Mouse (Mus musculus) limb, embryonic 15.5 days (tissue): ENCODE data around the gene Eif2b3. TPM values are rescaled to one million over a fixed set of nuclear protein-coding genes. Genes with fewer than 3 reads are reported as not detected.
A peak's percentile ranks its signal among the peaks of the same experiment; 100 is the strongest.

Experiments used
- ATAC-seq: fragments of 200-750 bp; cut with Nextera tagmentation; 2 replicates; pipeline ENCODE4 v1.8.0; 2017; ENCODE audit warnings: low read depth, moderate TSS enrichment; ENCODE audit not compliant: insufficient number of reproducible peaks, low FRiP score, low TSS enrichment
- H3K27ac ChIP-seq: fragments of 300-500 bp; sonication (generic); 2 replicates; pipeline ENCODE4 v1.5.1; 2015; ENCODE audit warnings: moderate library complexity, mild to moderate bottlenecking, inconsistent platforms
- H3K27me3 ChIP-seq: fragments of 300-500 bp; sonication (generic); 2 replicates; pipeline ENCODE4 v1.6.1; 2015; ENCODE audit warnings: inconsistent platforms
- H3K36me3 ChIP-seq: fragments of 300-500 bp; sonication (generic); 2 replicates; pipeline ENCODE4 v1.6.1; 2015; ENCODE audit warnings: inconsistent platforms
- H3K4me1 ChIP-seq: fragments of 300-500 bp; sonication (generic); 2 replicates; pipeline ENCODE4 v1.6.1; 2015; ENCODE audit warnings: inconsistent platforms
- H3K4me2 ChIP-seq: fragments of 300-500 bp; sonication (generic); 2 replicates; pipeline ENCODE4 v1.6.1; 2015; ENCODE audit warnings: mild to moderate bottlenecking, inconsistent platforms
- H3K4me3 ChIP-seq: fragments of 300-500 bp; sonication (generic); 2 replicates; pipeline ENCODE4 v1.5.1; 2015; ENCODE audit warnings: mild to moderate bottlenecking, inconsistent platforms
- H3K9ac ChIP-seq: fragments of 300-500 bp; sonication (generic); 2 replicates; pipeline ENCODE4 v1.6.1; 2015; ENCODE audit warnings: inconsistent platforms
- H3K9me3 ChIP-seq: fragments of 300-500 bp; sonication (generic); 2 replicates; pipeline ENCODE4 v1.6.1; 2016; ENCODE audit warnings: inconsistent platforms
- WGBS: fragments of 180-500 bp; shearing (Covaris S2); methylation state at CpG from one replicate; pipeline ENCODE4 v1.1.7; 2015; 5-methylcytosine and 5-hydroxymethylcytosine counted together
- polyA plus RNA-seq: library from polyadenylated mRNA; unstranded; fragments of >200 nt; fragmentation: Nextera tagmentation; extraction: Ambion mirVana; gene quantifications from 2 replicates; pipeline ENCODE4 v1.2.1, GENCODE M21; 2015

Gene Eif2b3
- polyA plus RNA-seq, 1 experiment from 2014 or later, result 44.3 TPM

DNA sequence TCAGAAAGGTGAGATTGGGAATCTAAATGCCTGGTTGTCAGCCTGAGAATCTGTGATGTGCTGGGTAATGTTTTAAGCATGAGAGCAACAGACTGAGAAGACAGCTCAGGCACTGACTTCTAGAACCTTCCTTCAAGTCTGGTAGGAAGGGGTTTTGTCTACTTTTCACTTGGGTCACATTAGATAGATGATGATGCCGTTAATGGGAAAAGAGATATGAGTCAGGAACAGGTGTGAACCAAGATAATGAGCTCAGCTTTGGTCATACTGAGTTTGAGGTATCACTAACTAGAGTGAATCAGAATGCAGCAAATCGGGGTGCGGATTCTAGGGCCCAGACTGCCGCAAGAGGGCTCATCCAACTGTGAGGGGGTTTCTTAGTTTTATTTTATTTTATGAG lies 4.3 kb downstream of the Eif2b3 start:
- Histone ChIP-seq H3K27ac (no peak overlapping the region), H3K4me2 (no peak overlapping the region), H3K4me1 (peaks cover 10% of the 10 kb centered on the region), H3K36me3 (peaks cover 22% of the 10 kb centered on the region), H3K9me3 (no peaks in the 10 kb centered on the region), H3K27me3 (no peaks in the 10 kb centered on the region), H3K4me3 (no peak overlapping the region), H3K9ac (no peak overlapping the region)
- 93% methylated on average over 4 of the region's 4 CpGs for WGBS
- ATAC-seq, result no peak

GRCm38 (mm10) chr4:117031105-117031504 lies 11.9 kb downstream of the Eif2b3 start:
- no peaks in the 10 kb centered on the region for H3K27me3 ChIP-seq
- H3K4me2 ChIP-seq, result no peak overlapping the region
- H3K9me3 ChIP-seq, result no peaks in the 10 kb centered on the region
- no peak overlapping the region for H3K4me3 ChIP-seq
- ATAC-seq, result no peak
- no peak overlapping the region for H3K27ac ChIP-seq
- no peak overlapping the region for H3K9ac ChIP-seq
- H3K36me3 ChIP-seq, result peaks cover 19% of the 10 kb centered on the region
- WGBS, result 91% methylated on average over 1 of the region's 1 CpGs
- H3K4me1 ChIP-seq, result no peaks in the 10 kb centered on the region

- no peak overlapping the region for H3K4me2 ChIP-seq
- H3K27me3 ChIP-seq, result no peaks in the 10 kb centered on the region
- H3K9me3 ChIP-seq, result no peaks in the 10 kb centered on the region
- peaks cover 23% of the 10 kb centered on the region for H3K4me1 ChIP-seq
- peak overlapping the region; percentile 78 for H3K27ac ChIP-seq
- peak; percentile 62 for ATAC-seq
- peaks cover 5% of the 10 kb centered on the region; the same call in 1 of the 2 replicates for H3K36me3 ChIP-seq
- 19% methylated on average over 9 of the region's 9 CpGs for WGBS
- no peak overlapping the region for H3K4me3 ChIP-seq
- no peak overlapping the region for H3K9ac ChIP-seq
Measured at GRCm38 (mm10) chr4:117039925-117040687, 20.9 kb downstream of the Eif2b3 start.

DNA sequence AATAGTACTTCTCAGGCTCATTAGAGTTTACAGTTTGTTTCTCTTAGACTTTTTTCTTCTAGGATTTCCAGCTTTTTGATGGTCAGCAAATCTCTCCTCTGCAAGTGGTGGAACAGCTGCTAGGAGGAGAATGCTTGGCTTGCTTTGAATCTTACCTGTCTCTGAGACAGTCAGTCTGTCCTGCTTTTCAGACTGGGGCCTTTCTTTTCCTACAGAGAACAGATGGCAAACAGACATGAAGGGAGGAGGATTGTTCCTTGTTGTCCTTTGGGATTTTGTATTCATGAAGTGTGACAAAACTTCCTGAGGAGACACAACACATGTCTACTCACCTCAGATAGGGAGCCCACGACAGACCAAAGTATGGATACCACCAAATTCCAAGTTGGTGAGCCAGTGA lies 21.6 kb downstream of the Eif2b3 start:
- no peak overlapping the region for H3K4me2 ChIP-seq
- no peaks in the 10 kb centered on the region for H3K27me3 ChIP-seq
- no peak overlapping the region for H3K4me3 ChIP-seq
- H3K36me3 ChIP-seq, result peaks cover 5% of the 10 kb centered on the region; the same call in 1 of the 2 replicates
- 0 out of 2 replicates have a peak, but pooled peaks have one; percentile 7 for ATAC-seq
- no peak overlapping the region for H3K9ac ChIP-seq
- H3K9me3 ChIP-seq, result no peaks in the 10 kb centered on the region
- H3K27ac ChIP-seq, result peak overlapping the region; percentile 78
- WGBS, result 54% methylated on average over 1 of the region's 1 CpGs
- H3K4me1 ChIP-seq, result peaks cover 23% of the 10 kb centered on the region

DNA sequence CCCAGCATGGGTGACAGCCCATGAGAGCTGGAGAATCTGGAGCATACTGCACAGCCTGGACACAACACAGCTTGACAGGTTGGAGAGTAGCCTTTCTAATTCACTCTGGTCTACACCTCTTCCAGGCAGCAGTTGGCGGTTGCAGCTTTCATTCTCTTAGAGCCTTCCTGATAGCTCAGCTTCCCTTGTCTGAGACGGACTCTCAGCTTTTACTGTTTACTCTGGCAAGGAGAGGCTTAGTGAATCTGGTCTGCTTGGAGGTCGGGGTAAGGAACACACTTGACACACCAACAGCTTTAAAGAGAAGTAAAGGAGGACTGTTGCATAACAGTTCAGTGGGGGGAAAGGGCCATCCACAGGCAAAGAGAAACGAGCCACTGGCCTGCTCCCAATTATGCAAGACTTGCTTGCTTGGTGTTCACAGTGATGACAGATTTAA lies 22.1 kb downstream of the Eif2b3 start:
- peaks cover 5% of the 10 kb centered on the region; the same call in 1 of the 2 replicates for H3K36me3 ChIP-seq
- 45% methylated on average over 4 of the region's 4 CpGs for WGBS

DNA sequence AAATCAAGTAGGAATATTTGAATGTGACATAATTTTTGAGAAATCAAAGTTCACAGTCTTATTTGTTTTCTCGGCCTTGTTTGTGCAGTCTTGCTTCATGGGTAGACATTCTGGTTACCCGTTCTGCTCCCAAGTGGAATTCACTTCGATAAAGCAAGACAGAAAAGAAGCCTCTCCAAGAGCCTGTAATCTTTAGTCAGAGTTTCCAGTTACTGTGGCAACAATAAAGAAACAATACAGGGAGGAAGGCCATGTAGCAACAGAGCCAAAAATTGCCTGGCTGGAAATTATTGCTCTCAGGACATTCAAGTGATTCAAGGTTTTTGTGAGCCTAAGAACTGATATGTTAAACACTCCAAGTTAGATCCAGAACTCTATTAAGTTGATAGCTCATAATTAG lies 29.6 kb downstream of the Eif2b3 start:
- H3K4me1 ChIP-seq, result peaks cover under 1% of the 10 kb centered on the region; the same call in 1 of the 2 replicates
- H3K4me3 ChIP-seq, result no peak overlapping the region
- H3K4me2 ChIP-seq, result no peak overlapping the region
- H3K27me3 ChIP-seq, result no peaks in the 10 kb centered on the region
- 61% methylated on average over 3 of the region's 3 CpGs for WGBS
- H3K36me3 ChIP-seq, result peaks cover 19% of the 10 kb centered on the region
- ATAC-seq, result no peak; the same call in 1 of the 2 replicates
- peak overlapping the region; percentile 47 for H3K27ac ChIP-seq
- H3K9ac ChIP-seq, result no peak overlapping the region
- H3K9me3 ChIP-seq, result no peaks in the 10 kb centered on the region

More for the DNA sequence above, 22.1 kb downstream of the Eif2b3 start:
- Histone ChIP-seq H3K27ac (peak overlapping the region; percentile 78; the same call in 1 of the 2 replicates), H3K9ac (no peak overlapping the region), H3K27me3 (no peaks in the 10 kb centered on the region), H3K9me3 (no peaks in the 10 kb centered on the region), H3K4me3 (no peak overlapping the region), H3K4me2 (no peak overlapping the region), H3K4me1 (peaks cover 23% of the 10 kb centered on the region)
- ATAC-seq, result 0 out of 2 replicates have a peak, but pooled peaks have one; percentile 25

DNA sequence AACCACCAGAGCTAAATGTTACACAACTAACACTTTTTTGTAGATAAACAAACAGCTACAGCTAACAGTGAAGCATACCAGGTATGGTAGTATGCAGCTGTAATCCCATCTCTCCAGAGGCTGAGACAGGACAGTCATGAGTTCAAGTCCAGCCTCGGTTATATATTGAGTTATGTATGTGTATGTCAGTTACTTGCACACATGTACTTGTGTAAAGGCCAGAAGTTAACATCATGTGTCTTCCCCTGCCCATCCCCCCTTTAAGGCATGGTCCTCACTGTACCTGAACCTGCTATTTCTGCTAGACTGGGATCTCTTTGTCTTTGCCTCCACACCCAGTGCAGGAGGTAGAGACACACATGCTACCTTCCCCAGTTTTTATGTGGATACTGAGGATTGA lies 30.3 kb downstream of the Eif2b3 start:
- peaks cover 3% of the 10 kb centered on the region; the same call in 1 of the 2 replicates for H3K4me1 ChIP-seq
- no peak for ATAC-seq
- H3K9ac ChIP-seq, result no peak overlapping the region
- no peaks in the 10 kb centered on the region for H3K27me3 ChIP-seq
- WGBS, result 95% methylated on average over 1 of the region's 1 CpGs
- no peaks in the 10 kb centered on the region for H3K9me3 ChIP-seq
- H3K36me3 ChIP-seq, result peaks cover 17% of the 10 kb centered on the region
- H3K27ac ChIP-seq, result peak overlapping the region; percentile 47; the same call in 1 of the 2 replicates
- H3K4me3 ChIP-seq, result no peak overlapping the region
- H3K4me2 ChIP-seq, result no peak overlapping the region

GRCm38 (mm10) chr4:117052626-117053025 lies 33.4 kb downstream of the Eif2b3 start:
- Histone ChIP-seq H3K36me3 (peaks cover 14% of the 10 kb centered on the region), H3K4me2 (no peak overlapping the region), H3K4me3 (no peak overlapping the region), H3K9ac (no peak overlapping the region), H3K27ac (0 out of 2 replicates have a peak overlapping the region, but pooled peaks have one; percentile 35), H3K9me3 (no peaks in the 10 kb centered on the region), H3K27me3 (no peaks in the 10 kb centered on the region), H3K4me1 (peaks cover 3% of the 10 kb centered on the region; the same call in 1 of the 2 replicates)
- peak; percentile 44; the same call in 1 of the 2 replicates for ATAC-seq
- WGBS, result 61% methylated on average over 4 of the region's 4 CpGs

- H3K9ac ChIP-seq, result no peak overlapping the region
- H3K4me2 ChIP-seq, result no peak overlapping the region
- peak overlapping the region; percentile 44; the same call in 1 of the 2 replicates for H3K27ac ChIP-seq
- 88% methylated on average over 4 of the region's 4 CpGs for WGBS
- peaks cover 3% of the 10 kb centered on the region; the same call in 1 of the 2 replicates for H3K4me1 ChIP-seq
- H3K4me3 ChIP-seq, result no peak overlapping the region
- no peaks in the 10 kb centered on the region for H3K27me3 ChIP-seq
- H3K36me3 ChIP-seq, result peaks cover 18% of the 10 kb centered on the region
- H3K9me3 ChIP-seq, result no peaks in the 10 kb centered on the region
- ATAC-seq, result no peak
Measured at GRCm38 (mm10) chr4:117053956-117054355, 34.8 kb downstream of the Eif2b3 start.

DNA sequence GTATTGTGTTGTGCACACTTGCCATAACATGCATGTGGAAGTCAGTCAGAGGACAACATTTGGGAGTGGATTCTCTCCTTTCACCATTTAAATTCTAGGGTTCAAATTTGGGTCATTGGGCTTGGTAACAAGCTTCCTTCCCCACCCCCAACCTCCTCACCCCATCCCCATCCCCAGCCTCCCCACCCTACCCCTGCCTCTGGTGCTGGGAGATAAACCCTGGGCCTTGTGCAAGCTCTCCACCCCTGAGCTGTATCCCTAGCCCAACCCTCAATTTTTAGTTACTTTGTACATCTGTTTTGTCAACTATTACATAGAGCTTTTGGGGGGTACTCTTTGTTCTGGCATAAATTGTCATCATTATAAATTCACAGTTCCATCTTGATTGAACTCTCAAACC lies 36.9 kb downstream of the Eif2b3 start:
- Histone ChIP-seq H3K36me3 (peaks cover 10% of the 10 kb centered on the region; the same call in 1 of the 2 replicates), H3K4me1 (peaks cover 3% of the 10 kb centered on the region; the same call in 1 of the 2 replicates), H3K27me3 (no peaks in the 10 kb centered on the region), H3K9ac (no peak overlapping the region), H3K4me2 (no peak overlapping the region), H3K9me3 (no peaks in the 10 kb centered on the region), H3K4me3 (no peak overlapping the region), H3K27ac (no peak overlapping the region)
- no peak for ATAC-seq

DNA sequence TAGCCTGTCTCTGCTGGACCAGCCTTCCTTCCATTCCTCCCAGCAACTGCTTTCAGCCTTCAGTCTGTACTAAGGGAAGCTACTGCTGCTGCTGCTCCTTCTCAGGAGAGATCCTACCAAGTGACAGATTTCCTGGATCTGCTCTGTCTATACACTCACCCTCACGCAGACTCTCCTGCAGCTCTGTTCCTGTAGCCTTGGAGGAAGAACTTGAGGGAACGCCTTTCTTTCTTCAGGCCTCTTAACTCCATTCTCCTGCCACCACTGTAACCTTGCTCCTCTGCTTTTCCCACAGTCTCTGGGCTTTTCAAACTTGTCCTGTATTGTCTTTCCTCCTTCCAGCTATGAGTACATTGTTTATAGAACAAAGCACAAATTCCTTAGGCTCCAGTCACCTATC lies 37.3 kb downstream of the Eif2b3 start:
- ATAC-seq, result no peak
- Histone ChIP-seq H3K27me3 (no peaks in the 10 kb centered on the region), H3K9ac (no peak overlapping the region), H3K4me2 (no peak overlapping the region), H3K4me3 (no peak overlapping the region), H3K36me3 (peaks cover 12% of the 10 kb centered on the region), H3K4me1 (peaks cover 3% of the 10 kb centered on the region; the same call in 1 of the 2 replicates), H3K27ac (no peak overlapping the region), H3K9me3 (no peaks in the 10 kb centered on the region)
- 89% methylated on average over 2 of the region's 2 CpGs for WGBS

- H3K4me1 ChIP-seq, result peaks cover 3% of the 10 kb centered on the region; the same call in 1 of the 2 replicates
- no peak overlapping the region for H3K4me3 ChIP-seq
- H3K9me3 ChIP-seq, result no peaks in the 10 kb centered on the region
- no peak overlapping the region for H3K4me2 ChIP-seq
- H3K36me3 ChIP-seq, result peaks cover 20% of the 10 kb centered on the region
- 89% methylated on average over 4 of the region's 4 CpGs for WGBS
- ATAC-seq, result no peak
- H3K27ac ChIP-seq, result no peak overlapping the region
- H3K9ac ChIP-seq, result no peak overlapping the region
- H3K27me3 ChIP-seq, result no peaks in the 10 kb centered on the region
Measured at GRCm38 (mm10) chr4:117058512-117058911, 39.3 kb downstream of the Eif2b3 start.
